In the genomic region with DNA sequence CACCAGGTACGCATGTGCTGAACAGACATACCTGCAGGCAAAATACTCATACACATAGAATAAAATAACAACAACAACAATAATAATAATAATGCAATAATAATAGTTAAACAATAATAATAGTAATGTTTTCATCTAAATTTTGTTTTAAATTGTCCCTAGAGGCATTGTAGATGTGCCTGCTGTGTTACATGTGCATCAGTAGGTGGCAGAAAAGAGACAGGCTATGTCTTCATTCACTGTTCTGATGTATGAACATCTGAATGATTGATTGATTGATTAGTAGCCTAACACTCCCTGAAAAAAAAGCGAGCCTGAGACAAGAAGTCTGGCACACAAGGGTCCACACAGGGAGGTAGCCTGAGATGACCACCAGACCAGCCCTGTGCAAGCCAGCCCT, we compare ENCODE assay signal across 14 mouse cellular contexts. TPM values are rescaled to one million over a fixed set of nuclear protein-coding genes. Genes with fewer than 3 reads are reported as not detected.
"Had no signal": no experiment of that assay in that cellular context is flagged by ENCODE, and none has a peak within 500 bp of the region (broad histone marks: within the 10 kb centered on the region; RNA-seq: fewer than 3 reads in every experiment).

No protein-coding gene starts in this region.

- H3K9me3 ChIP-seq: kidney, embryonic 15.5 days; limb, embryonic 10.5 days; lung, embryonic 15.5 days; midbrain, embryonic 13.5 days; neural tube, embryonic 12.5 days; stomach, embryonic 15.5 days had no signal

- H3K36me3 ChIP-seq: kidney, embryonic 15.5 days; limb, embryonic 10.5 days; lung, embryonic 15.5 days; midbrain, embryonic 13.5 days; neural tube, embryonic 12.5 days; stomach, embryonic 15.5 days had no signal

- H3K27ac ChIP-seq: kidney, embryonic 15.5 days; limb, embryonic 10.5 days; liver, embryonic 14.5 days; lung, embryonic 15.5 days; midbrain, embryonic 13.5 days; neural tube, embryonic 12.5 days; stomach, embryonic 15.5 days had no signal

- H3K27me3 ChIP-seq: lung, embryonic 15.5 days; midbrain, embryonic 13.5 days; neural tube, embryonic 12.5 days; stomach, embryonic 15.5 days had no signal

- DNase-seq: kidney, adult 2 months; kidney, postnatal 25 days; right cerebral cortex, postnatal 4 days; thymus, postnatal 36 days had no signal

- H3K4me3 ChIP-seq: kidney, embryonic 15.5 days; limb, embryonic 10.5 days; lung, embryonic 15.5 days; midbrain, embryonic 13.5 days; neural tube, embryonic 12.5 days; stomach, embryonic 15.5 days had no signal

- H3K9ac ChIP-seq: kidney, embryonic 15.5 days; liver, embryonic 14.5 days; lung, embryonic 15.5 days; midbrain, embryonic 13.5 days; neural tube, embryonic 12.5 days; stomach, embryonic 15.5 days had no signal

- H3K4me2 ChIP-seq: kidney, embryonic 15.5 days; lung, embryonic 15.5 days; midbrain, embryonic 13.5 days; neural tube, embryonic 12.5 days; stomach, embryonic 15.5 days had no signal

- ATAC-seq: midbrain, embryonic 13.5 days had no signal

RNA-seq across cellular contexts. Expression of a gene that starts 22.3 kb away (rescaled TPM):
- total RNA-seq: monocyte, adult 5-6 weeks; neutrophil, adult 5-6 weeks had no signal
- polyA plus RNA-seq: kidney, adult 2 months; lung, embryonic 15.5 days; neural tube, embryonic 12.5 days; spleen, adult 2 months had no signal
